Mouse (Mus musculus): ENCODE measurements around the gene Sash1. TPM values are rescaled to one million over a fixed set of nuclear protein-coding genes. Genes with fewer than 3 reads are reported as not detected.
A peak's percentile ranks its signal among the peaks of the same experiment; 100 is the strongest.

The Sash1 gene
- polyA plus RNA-seq, 1 experiment from 2014 or later = 2.8 TPM

GRCm38 (mm10) chr10:8811261-8812039 lies 74.4 kb downstream of the Sash1 start:
- 75% methylated on average over 4 of the region's 4 CpGs for WGBS
- Histone ChIP-seq H3K36me3 (ENCODE audit: control insufficient read depth, insufficient read depth, low read length) (0 out of 2 replicates have a peak, but pooled peaks cover 3% of the 10 kb centered on the region), H3K27me3 (replicated peaks; ENCODE audit: control insufficient read depth, insufficient read depth, low read length) (no peaks in the 10 kb centered on the region), H3K9ac (ENCODE audit: low read depth, low read length) (no peak overlapping the region), H3K4me3 (ENCODE audit: low read length) (no peak overlapping the region), H3K9me3 (ENCODE audit: control insufficient read depth, low read length) (no peaks in the 10 kb centered on the region), H3K4me2 (ENCODE audit: low read depth, low read length) (no peak overlapping the region), H3K4me1 (ENCODE audit: control insufficient read depth, insufficient read depth, low read length) (peaks cover 14% of the 10 kb centered on the region), H3K27ac (ENCODE audit: low read length) (no peak overlapping the region)
- no peak for ATAC-seq

GRCm38 (mm10) chr10:8810496-8810895 lies 75.4 kb downstream of the Sash1 start:
- no peak overlapping the region for H3K27ac ChIP-seq (ENCODE audit: low read length)
- H3K36me3 ChIP-seq (ENCODE audit: control insufficient read depth, insufficient read depth, low read length) = 0 out of 2 replicates have a peak, but pooled peaks cover 3% of the 10 kb centered on the region
- H3K9ac ChIP-seq (ENCODE audit: low read depth, low read length) = no peak overlapping the region
- H3K9me3 ChIP-seq (ENCODE audit: control insufficient read depth, low read length) = no peaks in the 10 kb centered on the region
- WGBS = 85% methylated on average over 7 of the region's 7 CpGs
- no peak overlapping the region for H3K4me2 ChIP-seq (ENCODE audit: low read depth, low read length)
- H3K27me3 ChIP-seq (replicated peaks; ENCODE audit: control insufficient read depth, insufficient read depth, low read length) = no peaks in the 10 kb centered on the region
- no peak for ATAC-seq
- peaks cover 14% of the 10 kb centered on the region for H3K4me1 ChIP-seq (ENCODE audit: control insufficient read depth, insufficient read depth, low read length)
- H3K4me3 ChIP-seq (ENCODE audit: low read length) = no peak overlapping the region

- Histone ChIP-seq H3K9me3 (ENCODE audit: control insufficient read depth, low read length) (no peaks in the 10 kb centered on the region), H3K27me3 (replicated peaks; ENCODE audit: control insufficient read depth, insufficient read depth, low read length) (no peaks in the 10 kb centered on the region), H3K4me1 (ENCODE audit: control insufficient read depth, insufficient read depth, low read length) (peaks cover 17% of the 10 kb centered on the region; the same call in 1 of the 2 replicates), H3K9ac (ENCODE audit: low read depth, low read length) (no peak overlapping the region), H3K4me2 (ENCODE audit: low read depth, low read length) (no peak overlapping the region), H3K27ac (ENCODE audit: low read length) (no peak overlapping the region), H3K36me3 (ENCODE audit: control insufficient read depth, insufficient read depth, low read length) (0 out of 2 replicates have a peak, but pooled peaks cover 3% of the 10 kb centered on the region), H3K4me3 (ENCODE audit: low read length) (no peak overlapping the region)
- peak; percentile 55 for ATAC-seq
- WGBS = 67% methylated on average over 10 of the region's 10 CpGs
Observed at GRCm38 (mm10) chr10:8808383-8808782, 77.5 kb downstream of the Sash1 start.

- no peak for ATAC-seq
- H3K27me3 ChIP-seq (replicated peaks; ENCODE audit: control insufficient read depth, insufficient read depth, low read length) = no peaks in the 10 kb centered on the region
- 0 out of 2 replicates have a peak, but pooled peaks cover 3% of the 10 kb centered on the region for H3K36me3 ChIP-seq (ENCODE audit: control insufficient read depth, insufficient read depth, low read length)
- H3K9me3 ChIP-seq (ENCODE audit: control insufficient read depth, low read length) = no peaks in the 10 kb centered on the region
- H3K4me1 ChIP-seq (ENCODE audit: control insufficient read depth, insufficient read depth, low read length) = peaks cover 10% of the 10 kb centered on the region; the same call in 1 of the 2 replicates
- no peak overlapping the region for H3K9ac ChIP-seq (ENCODE audit: low read depth, low read length)
- H3K4me2 ChIP-seq (ENCODE audit: low read depth, low read length) = no peak overlapping the region
- no peak overlapping the region for H3K27ac ChIP-seq (ENCODE audit: low read length)
- 90% methylated on average over 9 of the region's 9 CpGs for WGBS
- no peak overlapping the region for H3K4me3 ChIP-seq (ENCODE audit: low read length)
Observed at GRCm38 (mm10) chr10:8807581-8807980, 78.3 kb downstream of the Sash1 start.

GRCm38 (mm10) chr10:8805402-8805801 lies 80.5 kb downstream of the Sash1 start:
- no peak overlapping the region for H3K4me2 ChIP-seq (ENCODE audit: low read depth, low read length)
- 0 out of 2 replicates have a peak, but pooled peaks have one; percentile 34 for ATAC-seq
- H3K27me3 ChIP-seq (replicated peaks; ENCODE audit: control insufficient read depth, insufficient read depth, low read length) = no peaks in the 10 kb centered on the region
- H3K4me3 ChIP-seq (ENCODE audit: low read length) = no peak overlapping the region
- H3K36me3 ChIP-seq (ENCODE audit: control insufficient read depth, insufficient read depth, low read length) = 0 out of 2 replicates have a peak, but pooled peaks cover 3% of the 10 kb centered on the region
- H3K4me1 ChIP-seq (ENCODE audit: control insufficient read depth, insufficient read depth, low read length) = peaks cover 10% of the 10 kb centered on the region; the same call in 1 of the 2 replicates
- no peak overlapping the region for H3K9ac ChIP-seq (ENCODE audit: low read depth, low read length)
- 86% methylated on average over 3 of the region's 3 CpGs for WGBS
- no peaks in the 10 kb centered on the region for H3K9me3 ChIP-seq (ENCODE audit: control insufficient read depth, low read length)
- no peak overlapping the region for H3K27ac ChIP-seq (ENCODE audit: low read length)

GRCm38 (mm10) chr10:8804292-8804691 lies 81.6 kb downstream of the Sash1 start:
- WGBS = 36% methylated on average over 8 of the region's 8 CpGs
- Histone ChIP-seq H3K27me3 (replicated peaks; ENCODE audit: control insufficient read depth, insufficient read depth, low read length) (no peaks in the 10 kb centered on the region), H3K36me3 (ENCODE audit: control insufficient read depth, insufficient read depth, low read length) (0 out of 2 replicates have a peak, but pooled peaks cover 2% of the 10 kb centered on the region), H3K4me3 (ENCODE audit: low read length) (no peak overlapping the region), H3K27ac (ENCODE audit: low read length) (no peak overlapping the region), H3K9me3 (ENCODE audit: control insufficient read depth, low read length) (no peaks in the 10 kb centered on the region), H3K4me1 (ENCODE audit: control insufficient read depth, insufficient read depth, low read length) (peaks cover 10% of the 10 kb centered on the region; the same call in 1 of the 2 replicates), H3K9ac (ENCODE audit: low read depth, low read length) (no peak overlapping the region), H3K4me2 (ENCODE audit: low read depth, low read length) (no peak overlapping the region)
- ATAC-seq = 0 out of 2 replicates have a peak, but pooled peaks have one; percentile 14

GRCm38 (mm10) chr10:8801719-8802347 lies 84.0 kb downstream of the Sash1 start:
- Histone ChIP-seq H3K36me3 (ENCODE audit: control insufficient read depth, insufficient read depth, low read length) (no peaks in the 10 kb centered on the region), H3K27ac (ENCODE audit: low read length) (no peak overlapping the region), H3K4me3 (ENCODE audit: low read length) (no peak overlapping the region), H3K4me2 (ENCODE audit: low read depth, low read length) (no peak overlapping the region), H3K27me3 (replicated peaks; ENCODE audit: control insufficient read depth, insufficient read depth, low read length) (no peaks in the 10 kb centered on the region), H3K9me3 (ENCODE audit: control insufficient read depth, low read length) (no peaks in the 10 kb centered on the region), H3K9ac (ENCODE audit: low read depth, low read length) (no peak overlapping the region), H3K4me1 (ENCODE audit: control insufficient read depth, insufficient read depth, low read length) (peaks cover 10% of the 10 kb centered on the region; the same call in 1 of the 2 replicates)
- 75% methylated on average over 12 of the region's 12 CpGs for whole genome bisulfite sequencing
- no peak for ATAC-seq

- ATAC-seq = peak; percentile 24; the same call in 1 of the 2 replicates
- Histone ChIP-seq H3K27me3 (replicated peaks; ENCODE audit: control insufficient read depth, insufficient read depth, low read length) (no peaks in the 10 kb centered on the region), H3K4me1 (ENCODE audit: control insufficient read depth, insufficient read depth, low read length) (peaks cover 10% of the 10 kb centered on the region; the same call in 1 of the 2 replicates), H3K27ac (ENCODE audit: low read length) (no peak overlapping the region), H3K9ac (ENCODE audit: low read depth, low read length) (no peak overlapping the region), H3K4me3 (ENCODE audit: low read length) (no peak overlapping the region), H3K9me3 (ENCODE audit: control insufficient read depth, low read length) (no peaks in the 10 kb centered on the region), H3K4me2 (ENCODE audit: low read depth, low read length) (no peak overlapping the region), H3K36me3 (ENCODE audit: control insufficient read depth, insufficient read depth, low read length) (no peaks in the 10 kb centered on the region)
- WGBS = 55% methylated on average over 14 of the region's 14 CpGs
Observed at GRCm38 (mm10) chr10:8801139-8801613, 84.7 kb downstream of the Sash1 start.

GRCm38 (mm10) chr10:8797826-8798225 lies 88.0 kb downstream of the Sash1 start:
- H3K27ac ChIP-seq (ENCODE audit: low read length) = no peak overlapping the region
- H3K9me3 ChIP-seq (ENCODE audit: control insufficient read depth, low read length) = no peaks in the 10 kb centered on the region
- H3K4me2 ChIP-seq (ENCODE audit: low read depth, low read length) = no peak overlapping the region
- WGBS = 65% methylated on average over 6 of the region's 6 CpGs
- no peak for ATAC-seq
- H3K4me1 ChIP-seq (ENCODE audit: control insufficient read depth, insufficient read depth, low read length) = no peaks in the 10 kb centered on the region
- H3K4me3 ChIP-seq (ENCODE audit: low read length) = no peak overlapping the region
- H3K9ac ChIP-seq (ENCODE audit: low read depth, low read length) = no peak overlapping the region
- H3K27me3 ChIP-seq (replicated peaks; ENCODE audit: control insufficient read depth, insufficient read depth, low read length) = no peaks in the 10 kb centered on the region
- H3K36me3 ChIP-seq (ENCODE audit: control insufficient read depth, insufficient read depth, low read length) = no peaks in the 10 kb centered on the region
